Mouse (Mus musculus): ENCODE results near the gene Stk4. TPM values are rescaled to one million over a fixed set of nuclear protein-coding genes. Genes with fewer than 3 reads are reported as not detected.
"Not testable (repeated sequence)": the region's sequence is repeated elsewhere in the genome, so short reads cannot be mapped to it uniquely, and the experiment has no call there.

Stk4 gene
- polyA plus RNA-seq, 1 experiment from 2014 or later, result 17.2 TPM

GRCm38 (mm10) chr2:164047197-164047690 is 22.9 kb upstream of the Stk4 start:
- Histone ChIP-seq H3K36me3 (ENCODE audit: control insufficient read depth, insufficient read depth, low read length) (0 out of 2 replicates have a peak, but pooled peaks cover 5% of the 10 kb centered on the region), H3K9me3 (replicated peaks; ENCODE audit: control insufficient read depth, low read length, poor library complexity, severe bottlenecking) (no peaks in the 10 kb centered on the region), H3K4me1 (ENCODE audit: control insufficient read depth, insufficient read depth, low read length) (no peaks in the 10 kb centered on the region; the same call in 1 of the 2 replicates), H3K4me2 (ENCODE audit: low read length) (peak overlapping the region; percentile 56), H3K9ac (ENCODE audit: low read depth, low read length) (peak overlapping the region; percentile 34; the same call in 1 of the 2 replicates), H3K27ac (ENCODE audit: low read length) (no peak overlapping the region), H3K27me3 (ENCODE audit: control insufficient read depth, insufficient read depth, low read depth, low read length) (no peaks in the 10 kb centered on the region), H3K4me3 (ENCODE audit: low read depth, low read length) (peak overlapping the region; percentile 30)
- ATAC-seq, result peak; percentile 62
- WGBS, result 4% methylated on average over 15 of the region's 16 CpGs

- Histone ChIP-seq H3K9ac (ENCODE audit: low read depth, low read length) (no peak overlapping the region), H3K4me2 (ENCODE audit: low read length) (no peak overlapping the region), H3K27me3 (ENCODE audit: control insufficient read depth, insufficient read depth, low read depth, low read length) (no peaks in the 10 kb centered on the region), H3K4me1 (ENCODE audit: control insufficient read depth, insufficient read depth, low read length) (no peaks in the 10 kb centered on the region), H3K4me3 (ENCODE audit: low read depth, low read length) (no peak overlapping the region), H3K9me3 (replicated peaks; ENCODE audit: control insufficient read depth, low read length, poor library complexity, severe bottlenecking) (no peaks in the 10 kb centered on the region), H3K36me3 (ENCODE audit: control insufficient read depth, insufficient read depth, low read length) (peaks cover 37% of the 10 kb centered on the region), H3K27ac (ENCODE audit: low read length) (no peak overlapping the region)
- ATAC-seq, result no peak
- 92% methylated on average over 8 of the region's 8 CpGs for WGBS
These were observed 16.4 kb upstream of the Stk4 start for GRCm38 (mm10) chr2:164053767-164054166.

- Histone ChIP-seq H3K4me2 (ENCODE audit: low read length) (no peak overlapping the region), H3K27me3 (ENCODE audit: control insufficient read depth, insufficient read depth, low read depth, low read length) (no peaks in the 10 kb centered on the region), H3K9ac (ENCODE audit: low read depth, low read length) (no peak overlapping the region), H3K36me3 (ENCODE audit: control insufficient read depth, insufficient read depth, low read length) (peaks cover 38% of the 10 kb centered on the region), H3K4me3 (ENCODE audit: low read depth, low read length) (no peak overlapping the region), H3K9me3 (replicated peaks; ENCODE audit: control insufficient read depth, low read length, poor library complexity, severe bottlenecking) (no peaks in the 10 kb centered on the region), H3K27ac (ENCODE audit: low read length) (no peak overlapping the region), H3K4me1 (ENCODE audit: control insufficient read depth, insufficient read depth, low read length) (no peaks in the 10 kb centered on the region)
- WGBS, result 98% methylated on average over 8 of the region's 8 CpGs
- ATAC-seq, result no peak
These were observed 15.5 kb upstream of the Stk4 start for GRCm38 (mm10) chr2:164054671-164055070.

- 94% methylated on average over 8 of the region's 8 CpGs for WGBS
- Histone ChIP-seq H3K4me1 (ENCODE audit: control insufficient read depth, insufficient read depth, low read length) (no peaks in the 10 kb centered on the region), H3K9ac (ENCODE audit: low read depth, low read length) (no peak overlapping the region), H3K27me3 (ENCODE audit: control insufficient read depth, insufficient read depth, low read depth, low read length) (no peaks in the 10 kb centered on the region), H3K9me3 (replicated peaks; ENCODE audit: control insufficient read depth, low read length, poor library complexity, severe bottlenecking) (no peaks in the 10 kb centered on the region), H3K4me3 (ENCODE audit: low read depth, low read length) (no peak overlapping the region), H3K4me2 (ENCODE audit: low read length) (no peak overlapping the region), H3K27ac (ENCODE audit: low read length) (no peak overlapping the region), H3K36me3 (ENCODE audit: control insufficient read depth, insufficient read depth, low read length) (peaks cover 41% of the 10 kb centered on the region)
- ATAC-seq, result no peak
These were observed 10.4 kb upstream of the Stk4 start for GRCm38 (mm10) chr2:164059634-164060235.

GRCm38 (mm10) chr2:164070765-164071436 is 779 bp downstream of the Stk4 start, which contains the start of gene Tomm34:
Gene Tomm34, minus strand, starts transcription at chr2:164071169.
- ATAC-seq, result peak; percentile 96
- H3K9ac ChIP-seq (ENCODE audit: low read depth, low read length), result peak within 1 kb of the TSS; percentile 81
- H3K4me3 ChIP-seq (ENCODE audit: low read depth, low read length), result peak within 1 kb of the TSS; percentile 80
- H3K4me1 ChIP-seq (ENCODE audit: control insufficient read depth, insufficient read depth, low read length), result peaks cover 27% of the 10 kb centered on the region
- peaks cover 4% of the 10 kb centered on the region; the same call in 1 of the 2 replicates for H3K36me3 ChIP-seq (ENCODE audit: control insufficient read depth, insufficient read depth, low read length)
- no peaks in the 10 kb centered on the region for H3K9me3 ChIP-seq (replicated peaks; ENCODE audit: control insufficient read depth, low read length, poor library complexity, severe bottlenecking)
- peak within 1 kb of the TSS; percentile 82 for H3K27ac ChIP-seq (ENCODE audit: low read length)
- under 1% methylated on average over 52 of the region's 55 CpGs for WGBS
- H3K27me3 ChIP-seq (ENCODE audit: control insufficient read depth, insufficient read depth, low read depth, low read length), result no peaks in the 10 kb centered on the region
- H3K4me2 ChIP-seq (ENCODE audit: low read length), result peak within 1 kb of the TSS; percentile 94

- H3K9me3 ChIP-seq (replicated peaks; ENCODE audit: control insufficient read depth, low read length, poor library complexity, severe bottlenecking); ATAC-seq; H3K36me3 ChIP-seq (ENCODE audit: control insufficient read depth, insufficient read depth, low read length); H3K27me3 ChIP-seq (ENCODE audit: control insufficient read depth, insufficient read depth, low read depth, low read length): not testable (repeated sequence)
- Histone ChIP-seq H3K9ac (ENCODE audit: low read depth, low read length) (peak overlapping the region; percentile 81), H3K4me2 (ENCODE audit: low read length) (peak overlapping the region; percentile 94), H3K4me1 (ENCODE audit: control insufficient read depth, insufficient read depth, low read length) (peaks cover 27% of the 10 kb centered on the region), H3K27ac (ENCODE audit: low read length) (peak overlapping the region; percentile 82; the same call in 1 of the 2 replicates), H3K4me3 (ENCODE audit: low read depth, low read length) (peak overlapping the region; percentile 80)
- 75% methylated on average over 11 of the region's 11 CpGs for WGBS
These were observed 1.3 kb downstream of the Stk4 start for GRCm38 (mm10) chr2:164071437-164071820.

GRCm38 (mm10) chr2:164072109-164072508 is 2.0 kb downstream of the Stk4 start:
- Histone ChIP-seq H3K9me3 (replicated peaks; ENCODE audit: control insufficient read depth, low read length, poor library complexity, severe bottlenecking) (no peaks in the 10 kb centered on the region), H3K4me1 (ENCODE audit: control insufficient read depth, insufficient read depth, low read length) (peaks cover 27% of the 10 kb centered on the region), H3K27ac (ENCODE audit: low read length) (no peak overlapping the region), H3K27me3 (ENCODE audit: control insufficient read depth, insufficient read depth, low read depth, low read length) (no peaks in the 10 kb centered on the region), H3K36me3 (ENCODE audit: control insufficient read depth, insufficient read depth, low read length) (no peaks in the 10 kb centered on the region), H3K9ac (ENCODE audit: low read depth, low read length) (no peak overlapping the region), H3K4me3 (ENCODE audit: low read depth, low read length) (no peak overlapping the region), H3K4me2 (ENCODE audit: low read length) (no peak overlapping the region)
- ATAC-seq, result no peak
- WGBS, result 78% methylated on average over 2 of the region's 2 CpGs

GRCm38 (mm10) chr2:164073120-164073519 is 3.0 kb downstream of the Stk4 start:
- Histone ChIP-seq H3K9ac (ENCODE audit: low read depth, low read length) (no peak overlapping the region), H3K36me3 (ENCODE audit: control insufficient read depth, insufficient read depth, low read length) (no peaks in the 10 kb centered on the region), H3K4me1 (ENCODE audit: control insufficient read depth, insufficient read depth, low read length) (peaks cover 27% of the 10 kb centered on the region), H3K27me3 (ENCODE audit: control insufficient read depth, insufficient read depth, low read depth, low read length) (no peaks in the 10 kb centered on the region), H3K4me2 (ENCODE audit: low read length) (no peak overlapping the region), H3K4me3 (ENCODE audit: low read depth, low read length) (no peak overlapping the region), H3K9me3 (replicated peaks; ENCODE audit: control insufficient read depth, low read length, poor library complexity, severe bottlenecking) (no peaks in the 10 kb centered on the region), H3K27ac (ENCODE audit: low read length) (no peak overlapping the region)
- 89% methylated on average over 7 of the region's 7 CpGs for WGBS
- ATAC-seq, result no peak
